In genomic region chr6:122741460-122742227, GRCm38 (mm10) we compare ENCODE assay signal across 8 mouse cellular contexts. TPM values are rescaled to one million over a fixed set of nuclear protein-coding genes. Genes with fewer than 3 reads are reported as not detected.
DNase-seq lines count a peak whose midpoint lies in the region; ATAC-seq lines count a peak whose summit lies in the region.

No protein-coding gene starts in this region.

- no peaks in the 10 kb centered on the region for H3K4me1 ChIP-seq in hindbrain, embryonic 11.5 days (replicated peaks; ENCODE audit: control insufficient read depth, insufficient read depth, low read length)
- peaks cover 7% of the 10 kb centered on the region; the same call in 1 of the 2 replicates for H3K4me1 ChIP-seq in midbrain, embryonic 11.5 days (ENCODE audit: control insufficient read depth, insufficient read depth, low read length)

- 0 out of 2 replicates have a peak, but pooled peaks have one; percentile 1 for ATAC-seq in hindbrain, embryonic 11.5 days (ENCODE audit: low FRiP score)
- ATAC-seq in midbrain, embryonic 11.5 days (ENCODE audit: low FRiP score): peak; percentile 14

- H3K9me3 ChIP-seq in hindbrain, embryonic 11.5 days (ENCODE audit: control insufficient read depth, low read length): no peaks in the 10 kb centered on the region
- H3K9me3 ChIP-seq in midbrain, embryonic 11.5 days (ENCODE audit: control insufficient read depth, low read length): no peaks in the 10 kb centered on the region

- H3K4me3 ChIP-seq in hindbrain, embryonic 11.5 days (ENCODE audit: low read depth, low read length): peak overlapping the region; percentile 42
- H3K4me3 ChIP-seq in midbrain, embryonic 11.5 days (ENCODE audit: low read depth, low read length): peak overlapping the region; percentile 49

- no peak overlapping the region for H3K27ac ChIP-seq in hindbrain, embryonic 11.5 days (ENCODE audit: low read depth, low read length)
- no peak overlapping the region for H3K27ac ChIP-seq in midbrain, embryonic 11.5 days (ENCODE audit: low read depth, low read length)

- peak; percentile 36 to 46 for DNase-seq in frontal cortex, postnatal 36 days (ENCODE audit: low spot score in 2 of 2)
- DNase-seq in frontal cortex, postnatal 25 days (ENCODE audit: low spot score in 2 of 2): no peak
- DNase-seq in thymus, postnatal 0 days (ENCODE audit: low spot score): peak; percentile 12
- no peak for DNase-seq in thymus, postnatal 25 days
- DNase-seq in hindbrain, embryonic 11.5 days (ENCODE audit: low spot score): peak; percentile 25
- peak; percentile 94 for DNase-seq in midbrain, embryonic 11.5 days (ENCODE audit: low spot score, missing footprints)
- no peak for DNase-seq in ovary, postnatal 36 days (ENCODE audit: low spot score)
- no peak for DNase-seq in yolk sac, embryonic 10.5 days (ENCODE audit: low spot score)

- H3K36me3 ChIP-seq in hindbrain, embryonic 11.5 days (ENCODE audit: control insufficient read depth, insufficient read depth, low read length): no peaks in the 10 kb centered on the region
- H3K36me3 ChIP-seq in midbrain, embryonic 11.5 days (ENCODE audit: control insufficient read depth, insufficient read depth, low read length): no peaks in the 10 kb centered on the region

- peak overlapping the region; percentile 35; the same call in 1 of the 2 replicates for H3K9ac ChIP-seq in hindbrain, embryonic 11.5 days (ENCODE audit: low read depth, low read length)
- peak overlapping the region; percentile 55 for H3K9ac ChIP-seq in midbrain, embryonic 11.5 days (ENCODE audit: low read length)

- WGBS in hindbrain, embryonic 11.5 days: 5% methylated on average over 25 of the region's 25 CpGs
- WGBS in midbrain, embryonic 11.5 days: 2% methylated on average over 25 of the region's 25 CpGs

- H3K4me2 ChIP-seq in hindbrain, embryonic 11.5 days (replicated peaks; ENCODE audit: low read depth, low read length): peak overlapping the region; percentile 64
- H3K4me2 ChIP-seq in midbrain, embryonic 11.5 days: peak overlapping the region; percentile 83

- H3K27me3 ChIP-seq in hindbrain, embryonic 11.5 days (ENCODE audit: control insufficient read depth, insufficient read depth, low read length): peaks cover 10% of the 10 kb centered on the region
- peaks cover 22% of the 10 kb centered on the region; the same call in 1 of the 2 replicates for H3K27me3 ChIP-seq in midbrain, embryonic 11.5 days (ENCODE audit: control insufficient read depth, insufficient read depth, low read length)

RNA-seq across cellular contexts. Expression of gene Nanog, which starts 34.4 kb away (rescaled TPM):
- 0.07 TPM in 1 of 2 replicates, not detected in the other for polyA plus RNA-seq in thymus, postnatal 0 days (2015; fragmentation: Nextera tagmentation; extraction: Ambion mirVana)
- polyA plus RNA-seq in hindbrain, embryonic 11.5 days (2014; fragmentation: Nextera tagmentation; extraction: Ambion mirVana): 0.07 and 0.32 TPM in 2 replicates
- polyA plus RNA-seq in midbrain, embryonic 11.5 days (2014; fragmentation: Nextera tagmentation; extraction: Ambion mirVana): 0.22 TPM in 1 of 2 replicates, not detected in the other

RNA-seq across cellular contexts. Expression of gene Slc2a3, which starts 59.8 kb away (rescaled TPM):
- polyA plus RNA-seq in thymus, postnatal 0 days (2015; fragmentation: Nextera tagmentation; extraction: Ambion mirVana): 12.8 and 13.0 TPM in 2 replicates
- polyA plus RNA-seq in hindbrain, embryonic 11.5 days (2014; fragmentation: Nextera tagmentation; extraction: Ambion mirVana): 23.5 and 29.2 TPM in 2 replicates
- 24.4 and 25.5 TPM in 2 replicates for polyA plus RNA-seq in midbrain, embryonic 11.5 days (2014; fragmentation: Nextera tagmentation; extraction: Ambion mirVana)

Comparison
In these comparisons a context has a peak if more than half of its experiments do, and no peak if none do; other contexts are left out.
1. DNase-seq: peak in frontal cortex, postnatal 36 days (2 of 2), thymus, postnatal 0 days (single experiment), hindbrain, embryonic 11.5 days (single experiment) and midbrain, embryonic 11.5 days (single experiment); none in frontal cortex, postnatal 25 days (0 of 2), thymus, postnatal 25 days (single experiment), ovary, postnatal 36 days (single experiment) and yolk sac, embryonic 10.5 days (single experiment).